Mouse (Mus musculus): ENCODE measurements at regions not wholly inside any gene's neighbourhood (a gene's known extent, or its start where the extent isn't known, plus 50 kb on each side); places are given as distances from the start of the nearest gene placed in this dataset.

GRCm38 (mm10) chr9:101458306-101458946 is 206.8 kb upstream of the Ppp2r3a start:
- DNase-seq (ENCODE audit: low spot score in 2 of 2), result no peak

DNA sequence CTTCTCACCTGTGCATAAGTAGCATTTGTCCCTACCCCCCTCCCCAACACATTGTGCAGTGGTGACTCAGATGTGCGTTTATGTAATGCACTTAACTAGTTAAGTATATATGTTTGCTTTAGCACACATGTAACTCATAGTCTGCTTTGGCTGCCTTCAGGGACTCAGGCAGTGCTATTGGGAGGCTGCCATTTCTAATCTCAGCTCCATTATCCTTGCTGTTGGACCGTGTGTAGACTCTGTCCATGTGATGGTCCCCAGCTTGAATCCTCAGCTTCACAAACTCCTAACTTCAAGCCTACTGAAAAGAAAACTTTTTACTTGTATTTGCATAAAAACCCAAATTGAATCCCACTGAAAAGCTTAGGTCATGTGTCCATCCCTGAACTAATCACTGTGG is 194.7 kb upstream of the Ppp2r3a start:
- no peak for DNase-seq (ENCODE audit: low spot score in 2 of 2)

DNA sequence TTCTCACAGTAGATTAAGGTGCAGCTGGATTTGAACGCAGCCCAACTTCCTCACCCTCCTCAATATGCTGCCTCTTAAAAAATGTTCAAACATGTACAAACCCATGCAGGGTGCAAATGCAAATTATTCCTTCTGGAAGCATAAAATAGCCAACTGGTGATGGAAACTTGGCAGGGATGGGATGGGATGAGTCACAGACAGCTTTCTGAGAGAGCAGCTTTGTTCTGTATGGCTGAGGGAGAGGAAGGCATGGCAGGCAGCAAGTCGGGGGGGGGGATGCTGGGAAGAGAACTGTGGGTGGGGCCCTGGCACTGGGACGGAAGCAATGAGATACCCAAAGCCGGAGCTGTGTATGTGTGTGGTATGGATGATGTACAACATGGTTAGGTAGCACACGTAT is 194.2 kb upstream of the Ppp2r3a start:
- DNase-seq (ENCODE audit: low spot score in 2 of 2), result no peak

GRCm38 (mm10) chr9:101445293-101445692 is 193.7 kb upstream of the Ppp2r3a start:
- no peak for DNase-seq (ENCODE audit: low spot score in 2 of 2)

- DNase-seq (ENCODE audit: low spot score in 2 of 2), result no peak
These were observed 188.3 kb upstream of the Ppp2r3a start for GRCm38 (mm10) chr9:101439856-101440255.

DNA sequence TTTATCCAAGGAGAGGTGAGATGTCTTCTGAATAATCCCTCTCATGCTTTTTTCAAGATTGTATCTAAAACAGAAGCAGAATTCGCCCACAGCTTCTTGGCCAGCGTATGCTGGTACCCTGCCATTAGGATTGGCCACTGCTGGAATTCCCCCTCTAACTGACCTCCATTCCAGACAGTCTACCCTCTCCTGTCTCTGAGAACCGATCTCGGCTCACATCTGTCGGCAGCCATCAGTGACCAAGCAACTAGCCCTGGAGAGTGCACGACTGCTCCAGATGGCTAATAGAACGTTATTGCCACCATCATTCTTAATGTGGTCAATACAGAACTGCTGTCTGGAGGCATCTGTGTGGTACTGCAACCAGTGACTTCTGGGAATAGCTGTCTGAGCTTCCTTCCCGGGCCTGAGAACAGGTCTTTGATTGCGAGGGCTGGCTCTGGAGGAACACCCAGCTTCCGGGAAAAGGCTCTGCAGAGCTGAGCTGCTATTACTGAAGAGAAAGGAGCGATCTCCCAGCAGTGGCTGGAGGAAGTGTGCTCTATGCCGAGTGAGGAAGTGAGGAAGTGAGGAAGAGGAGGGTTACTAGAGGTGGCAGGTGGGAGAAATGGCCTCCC is 187.1 kb upstream of the Ppp2r3a start:
- DNase-seq (ENCODE audit: low spot score in 2 of 2), result no peak

- no peak for DNase-seq (ENCODE audit: low spot score in 2 of 2)
These were observed 173.5 kb upstream of the Ppp2r3a start for GRCm38 (mm10) chr9:101424974-101425670.

- no peak for DNase-seq (ENCODE audit: low spot score in 2 of 2)
These were observed 171.4 kb upstream of the Ppp2r3a start for GRCm38 (mm10) chr9:101423041-101423440.

- DNase-seq (ENCODE audit: low spot score in 2 of 2), result no peak
These were observed 170.4 kb upstream of the Ppp2r3a start for GRCm38 (mm10) chr9:101422006-101422405.

DNA sequence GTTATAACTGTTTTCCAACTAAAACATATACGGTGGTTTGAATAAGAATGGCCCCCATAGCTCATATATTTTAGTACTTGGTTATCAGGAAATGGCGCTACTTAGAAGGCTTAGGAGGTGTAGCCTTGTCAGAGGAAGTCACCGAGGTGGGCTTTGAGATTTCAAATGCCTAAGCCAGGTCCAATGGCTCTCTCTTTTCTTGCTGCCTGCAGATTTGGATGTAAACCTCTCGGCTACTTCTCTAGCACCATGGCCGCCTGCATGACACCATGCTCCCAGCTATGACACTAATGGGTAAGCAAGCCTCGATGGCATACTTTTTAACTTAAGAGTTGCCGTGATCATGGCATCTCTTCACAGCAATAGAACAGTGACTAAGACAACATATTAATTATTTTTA is 169.5 kb upstream of the Ppp2r3a start:
- DNase-seq (ENCODE audit: low spot score in 2 of 2), result no peak

- DNase-seq (ENCODE audit: low spot score in 2 of 2), result no peak
These were observed 168.6 kb upstream of the Ppp2r3a start for GRCm38 (mm10) chr9:101420181-101420580.

DNA sequence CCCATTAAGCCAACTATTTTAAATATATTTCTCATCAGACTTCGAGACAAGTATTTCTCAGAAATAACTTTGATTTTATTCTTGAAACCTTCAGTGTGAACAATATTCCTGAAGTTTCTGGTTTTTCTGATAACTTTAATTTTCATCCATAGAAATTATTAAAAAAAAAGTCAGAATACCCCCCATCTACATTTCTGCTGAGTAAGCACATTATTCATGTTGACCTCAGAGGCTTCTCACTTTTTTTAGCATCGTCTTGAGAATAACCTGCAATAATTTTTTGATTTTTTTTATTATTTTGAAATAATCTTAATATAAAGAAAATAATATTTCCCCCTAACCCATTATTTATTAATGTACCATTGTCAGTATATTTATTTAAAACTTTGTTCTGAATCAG is 166.1 kb upstream of the Ppp2r3a start:
- no peak for DNase-seq (ENCODE audit: low spot score in 2 of 2)

GRCm38 (mm10) chr9:101416321-101416720 is 164.7 kb upstream of the Ppp2r3a start:
- DNase-seq (ENCODE audit: low spot score in 2 of 2), result no peak

DNA sequence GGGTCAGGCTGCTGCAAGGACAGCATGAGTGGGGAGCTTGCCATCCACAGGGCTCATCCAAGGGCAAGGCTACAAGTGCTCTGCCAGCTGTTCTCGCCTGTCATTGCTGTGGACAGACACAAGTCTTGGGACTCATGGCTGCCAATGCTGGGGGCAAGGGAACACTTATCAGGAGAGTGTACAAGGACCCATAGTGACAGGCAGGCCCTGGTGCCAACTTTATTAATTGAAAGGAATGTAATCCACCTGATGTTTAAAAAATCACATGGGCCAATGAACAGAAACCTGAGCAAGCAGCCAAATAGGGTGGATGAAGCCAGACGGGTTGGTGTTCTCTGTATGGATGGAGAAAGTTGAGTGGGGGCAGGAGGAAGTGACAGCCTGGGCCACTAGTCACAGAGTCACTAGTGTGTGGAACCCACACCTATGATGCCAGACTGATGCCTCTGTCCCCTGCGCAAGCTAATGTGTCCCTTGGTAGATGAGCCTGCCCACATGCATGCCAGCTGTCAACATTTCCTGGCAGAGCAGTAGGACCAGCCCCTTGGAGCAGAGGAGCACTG is 161.6 kb upstream of the Ppp2r3a start:
- DNase-seq (ENCODE audit: low spot score in 2 of 2), result peak; percentile 27 to 47

DNA sequence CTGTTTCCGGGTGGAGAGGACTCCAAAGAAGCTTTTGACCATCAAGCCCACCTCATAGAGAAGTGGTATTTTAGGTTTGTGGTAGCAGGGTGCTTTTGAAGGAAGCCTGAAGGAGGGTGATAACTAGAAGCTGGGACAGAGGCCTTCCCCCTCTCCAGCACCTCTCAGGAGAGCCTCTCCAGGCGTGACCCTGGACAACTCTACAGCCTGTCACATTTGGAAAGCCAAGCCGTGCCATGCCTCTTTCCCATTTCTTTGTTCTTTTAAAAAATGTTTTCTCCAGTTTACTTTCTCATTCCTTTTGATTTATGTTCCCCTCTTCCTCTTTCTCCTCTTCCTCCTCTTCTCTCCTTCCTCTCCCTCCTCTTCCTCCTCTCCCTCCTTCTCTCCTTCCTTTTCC is 160.4 kb upstream of the Ppp2r3a start:
- DNase-seq (ENCODE audit: low spot score in 2 of 2), result no peak

- DNase-seq (ENCODE audit: low spot score in 2 of 2), result no peak
These were observed 159.9 kb upstream of the Ppp2r3a start for GRCm38 (mm10) chr9:101411532-101411880.

DNA sequence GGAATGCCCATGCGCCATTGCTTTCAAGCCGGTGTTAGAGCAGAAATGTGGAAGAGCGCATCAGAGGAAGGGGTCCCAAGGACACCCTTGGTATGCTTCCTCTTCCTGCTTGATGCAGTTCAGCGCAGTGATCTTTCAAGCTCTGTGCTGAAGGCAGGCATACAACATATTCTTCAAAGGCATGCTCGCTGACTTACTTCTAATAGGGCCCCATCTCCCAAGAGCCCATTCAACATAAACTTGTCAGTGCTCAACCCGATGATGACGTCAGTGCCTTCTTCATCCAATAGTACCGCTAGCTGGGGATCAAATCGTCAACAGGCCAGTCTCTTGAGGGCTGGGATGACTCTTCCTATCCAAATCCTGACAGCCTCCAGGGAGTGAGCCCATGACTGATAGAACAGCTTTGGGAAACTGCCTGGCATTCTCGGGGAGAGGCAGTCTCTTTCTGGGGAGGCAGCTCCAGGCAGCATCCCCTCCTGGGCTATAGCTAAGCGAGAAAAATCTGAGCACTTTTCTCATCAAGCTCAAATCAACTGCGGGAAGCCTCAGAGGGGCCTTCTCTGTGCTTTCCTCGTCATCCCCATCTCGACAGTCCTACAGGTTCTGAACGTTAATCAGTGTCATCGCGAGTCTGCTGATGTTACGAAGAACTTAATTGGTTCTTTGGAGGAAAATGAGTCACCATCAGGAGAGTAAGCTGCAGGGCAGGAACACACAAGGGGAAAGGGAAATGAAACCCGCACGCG is 159.4 kb upstream of the Ppp2r3a start:
- no peak for DNase-seq (ENCODE audit: low spot score in 2 of 2)

GRCm38 (mm10) chr9:101410348-101410747 is 158.8 kb upstream of the Ppp2r3a start:
- DNase-seq (ENCODE audit: low spot score in 2 of 2), result no peak

DNA sequence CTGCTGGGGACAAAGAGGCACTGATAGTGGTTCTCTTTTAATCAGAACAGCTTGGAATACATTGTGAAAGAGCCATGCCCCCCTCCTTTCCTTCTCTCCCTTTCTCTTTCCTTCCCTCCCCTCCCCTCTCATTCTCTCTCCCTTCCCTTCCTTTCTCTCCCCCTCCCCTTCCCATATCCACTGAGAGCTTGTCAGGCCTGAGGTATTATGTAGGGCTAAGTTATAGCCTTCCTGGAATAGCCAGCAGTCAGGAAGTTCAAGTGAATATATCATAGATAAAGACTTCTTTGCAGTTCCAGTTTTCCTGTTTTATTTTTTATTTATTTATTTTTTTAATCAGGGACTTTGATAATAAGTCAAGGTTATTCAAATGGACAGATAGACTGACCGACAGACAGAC is 156.5 kb upstream of the Ppp2r3a start:
- no peak for DNase-seq (ENCODE audit: low spot score in 2 of 2)

DNA sequence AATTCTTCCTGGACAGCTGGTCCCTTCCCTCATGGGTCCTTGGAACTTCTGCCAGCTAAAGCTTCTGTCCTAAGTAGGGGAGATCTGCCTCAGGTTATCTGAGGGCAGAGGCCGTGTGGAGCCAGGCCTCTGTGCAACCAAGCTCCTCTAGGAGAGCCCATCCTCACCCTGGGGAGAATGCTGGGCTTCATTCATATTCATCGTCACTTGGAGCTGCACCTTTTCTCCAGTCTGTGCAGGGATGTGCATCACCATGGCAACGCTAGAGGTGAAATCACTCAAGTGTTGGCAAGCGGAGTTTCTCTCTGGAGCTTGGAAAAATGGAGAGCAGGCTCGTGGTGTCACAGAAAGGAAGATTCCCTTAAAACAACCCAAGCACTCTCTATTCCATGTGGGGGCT is 155.5 kb upstream of the Ppp2r3a start:
- DNase-seq (ENCODE audit: low spot score in 2 of 2), result no peak

DNA sequence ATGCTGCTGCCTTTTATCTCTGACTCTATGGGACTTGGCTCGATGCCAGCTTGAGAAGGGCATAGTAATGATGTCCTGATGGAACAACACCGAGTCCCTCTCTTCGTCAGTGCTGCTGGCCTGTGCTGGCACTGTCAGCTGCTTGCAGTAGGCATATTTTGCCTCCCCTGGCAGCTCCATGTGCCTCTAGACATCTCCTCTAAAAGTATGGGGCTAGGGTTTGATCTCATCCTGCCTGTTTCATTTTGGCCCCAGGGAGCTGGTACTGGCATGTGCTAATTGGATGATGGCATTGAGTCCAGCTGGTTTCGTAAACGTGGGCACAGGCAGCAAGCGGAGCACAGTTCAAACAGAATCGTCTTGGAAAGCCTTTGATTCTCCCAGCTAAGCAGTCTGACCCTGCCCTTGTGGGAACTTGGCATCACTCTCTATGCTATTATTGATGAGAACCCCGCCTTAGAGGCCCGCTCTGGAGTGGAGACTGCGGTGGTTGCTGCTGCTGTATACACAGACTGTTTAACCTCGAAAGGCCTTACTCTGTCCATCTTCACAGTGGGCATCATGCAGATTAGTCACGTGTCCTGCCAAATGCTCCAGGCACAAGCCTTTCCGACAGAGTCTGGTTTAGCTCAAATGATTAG is 153.0 kb upstream of the Ppp2r3a start:
- DNase-seq (ENCODE audit: low spot score in 2 of 2), result no peak
